21 mouse cellular contexts compared by ENCODE assay signal in the genomic region with DNA sequence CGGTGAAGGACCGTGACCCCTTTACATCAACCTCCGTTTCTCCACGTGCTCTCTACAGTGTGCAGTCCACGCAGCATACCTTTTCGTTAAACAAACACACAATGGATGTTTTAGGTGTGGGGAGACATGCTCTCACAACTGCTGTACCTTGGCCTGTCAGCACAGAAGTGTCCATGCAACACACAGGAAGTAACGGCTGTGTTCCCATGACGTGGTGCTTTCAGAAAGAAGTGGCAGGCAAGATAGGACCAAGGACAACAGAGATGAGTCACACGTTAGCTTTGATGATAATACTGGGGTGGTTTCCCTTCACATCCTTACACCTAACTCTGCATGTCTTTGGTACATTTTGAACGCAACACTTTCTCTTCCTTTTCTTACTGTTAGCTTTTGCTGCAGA.
DNase-seq lines count a peak whose midpoint lies in the region; TF ChIP-seq lines count a peak whose summit lies in the region.
"Had no signal": no experiment of that assay in that cellular context is flagged by ENCODE, and none has a peak within 500 bp of the region (broad histone marks: within the 10 kb centered on the region; RNA-seq: fewer than 3 reads in every experiment).

No protein-coding gene starts in this region.

- no peak overlapping the region for H3K27ac ChIP-seq in cerebellum, adult 2 months (ENCODE audit: insufficient read depth, low read length)
- no peak overlapping the region for H3K27ac ChIP-seq in MEL (ENCODE audit: control insufficient read depth, low read depth, low read length)
- H3K27ac ChIP-seq in hindbrain, embryonic 10.5 days = no peak overlapping the region
- H3K27ac ChIP-seq: embryonic facial prominence, embryonic 12.5 days; hindbrain, embryonic 13.5 days; intestine, embryonic 15.5 days; limb, embryonic 12.5 days; liver, embryonic 14.5 days; neural tube, embryonic 12.5 days had no signal

- no peaks in the 10 kb centered on the region for H3K36me3 ChIP-seq in MEL (ENCODE audit: control insufficient read depth in 1 of 2, insufficient read depth in 2 of 2, low read length in 2 of 2)
- H3K36me3 ChIP-seq in megakaryocyte, embryonic 14.5 days (replicated peaks; ENCODE audit: low read length) = no peaks in the 10 kb centered on the region
- no peaks in the 10 kb centered on the region for H3K36me3 ChIP-seq in hindbrain, embryonic 10.5 days
- H3K36me3 ChIP-seq: embryonic facial prominence, embryonic 12.5 days; heart, embryonic 12.5 days; hindbrain, embryonic 13.5 days; intestine, embryonic 15.5 days; limb, embryonic 12.5 days; neural tube, embryonic 12.5 days had no signal

- no peak for TF ChIP-seq RAD21 in MEL (IDR thresholded peaks at IDR 0.05; ENCODE audit: low read depth, low read length)

- no peaks in the 10 kb centered on the region for H3K79me2 ChIP-seq in MEL (ENCODE audit: control insufficient read depth, insufficient read depth, low read length, poor library complexity)

- peaks cover 21% of the 10 kb centered on the region for H3K4me1 ChIP-seq in cerebellum, adult 2 months (ENCODE audit: control insufficient read depth, insufficient read depth, low read length)
- H3K4me1 ChIP-seq in MEL (ENCODE audit: control insufficient read depth in 1 of 2, insufficient read depth in 2 of 2, low read length in 2 of 2) = no peaks in the 10 kb centered on the region
- H3K4me1 ChIP-seq in megakaryocyte, embryonic 14.5 days = peaks cover 53% of the 10 kb centered on the region
- H3K4me1 ChIP-seq in hindbrain, embryonic 10.5 days (replicated peaks) = no peaks in the 10 kb centered on the region
- H3K4me1 ChIP-seq: embryonic facial prominence, embryonic 12.5 days; hindbrain, embryonic 13.5 days; intestine, embryonic 15.5 days; limb, embryonic 12.5 days; neural tube, embryonic 12.5 days had no signal

- 95% methylated on average over 10 of the region's 10 CpGs for WGBS in cerebellum, adult 2 months
- whole genome bisulfite sequencing in hindbrain, embryonic 10.5 days = 95% methylated on average over 10 of the region's 10 CpGs

- no peaks in the 10 kb centered on the region for H3K9me3 ChIP-seq in MEL (replicated peaks; ENCODE audit: insufficient read depth, low read length)
- H3K9me3 ChIP-seq in megakaryocyte, embryonic 14.5 days = no peaks in the 10 kb centered on the region
- H3K9me3 ChIP-seq in hindbrain, embryonic 10.5 days = no peaks in the 10 kb centered on the region
- H3K9me3 ChIP-seq: embryonic facial prominence, embryonic 12.5 days; heart, embryonic 12.5 days; hindbrain, embryonic 13.5 days; intestine, embryonic 15.5 days; limb, embryonic 12.5 days; neural tube, embryonic 12.5 days had no signal

- no peak for TF ChIP-seq POLR2A in cerebellum, adult 2 months (IDR thresholded peaks at IDR 0.05; ENCODE audit: borderline replicate concordance, insufficient read depth, low read length)
- TF ChIP-seq POLR2A in MEL (IDR thresholded peaks at IDR 0.05; ENCODE audit: control insufficient read depth in 1 of 2, insufficient read depth in 1 of 2, low read depth in 1 of 2, low read length in 2 of 2, poor library complexity in 1 of 2) = no peak

- H3K27me3 ChIP-seq in cerebellum, adult 2 months (ENCODE audit: control insufficient read depth, insufficient read depth, low read length) = no peaks in the 10 kb centered on the region
- H3K27me3 ChIP-seq in MEL (ENCODE audit: control insufficient read depth in 1 of 2, insufficient read depth in 2 of 2, low read length in 2 of 2) = no peaks in the 10 kb centered on the region
- no peaks in the 10 kb centered on the region for H3K27me3 ChIP-seq in megakaryocyte, embryonic 14.5 days (replicated peaks)
- no peaks in the 10 kb centered on the region for H3K27me3 ChIP-seq in hindbrain, embryonic 10.5 days (ENCODE audit: insufficient read depth, poor library complexity, severe bottlenecking)
- H3K27me3 ChIP-seq: embryonic facial prominence, embryonic 12.5 days; heart, embryonic 12.5 days; hindbrain, embryonic 13.5 days; intestine, embryonic 15.5 days; limb, embryonic 12.5 days; neural tube, embryonic 12.5 days had no signal

- no peak overlapping the region for H3K9ac ChIP-seq in MEL (ENCODE audit: control insufficient read depth, low read depth, low read length, poor library complexity, severe bottlenecking)
- H3K9ac ChIP-seq: embryonic facial prominence, embryonic 12.5 days; heart, embryonic 12.5 days; hindbrain, embryonic 13.5 days; intestine, embryonic 15.5 days; limb, embryonic 12.5 days; liver, embryonic 14.5 days; neural tube, embryonic 12.5 days had no signal

- no peak overlapping the region for H3K4me3 ChIP-seq in cerebellum, adult 2 months (replicated peaks; ENCODE audit: insufficient read depth, low read depth, low read length)
- H3K4me3 ChIP-seq in MEL (ENCODE audit: control insufficient read depth in 1 of 2, insufficient read depth in 1 of 2, low read depth in 2 of 2, low read length in 2 of 2) = no peak overlapping the region
- peak overlapping the region; percentile 47 for H3K4me3 ChIP-seq in megakaryocyte, embryonic 14.5 days (replicated peaks)
- H3K4me3 ChIP-seq in hindbrain, embryonic 10.5 days = no peak overlapping the region
- H3K4me3 ChIP-seq: embryonic facial prominence, embryonic 12.5 days; erythroblast, embryonic 14.5 days; heart, embryonic 12.5 days; hindbrain, embryonic 13.5 days; intestine, embryonic 15.5 days; limb, embryonic 12.5 days; neural tube, embryonic 12.5 days had no signal

- no peak for DNase-seq in cerebellum, adult 2 months
- no peak for DNase-seq in cerebellum, postnatal 25 days
- DNase-seq in MEL (ENCODE audit: low read depth, low spot score) = peak; percentile 2
- peak; percentile 52 for DNase-seq in adrenal gland, postnatal 14 days
- no peak for DNase-seq in hindbrain, embryonic 10.5 days (ENCODE audit: low spot score)
- DNase-seq in gastrocnemius, postnatal 25 days = no peak
- DNase-seq in kidney, postnatal 14 days = no peak
- DNase-seq: cerebellum, adult 9-11 months; gastrocnemius, postnatal 36 days; heart, postnatal 14 days; kidney, adult 9 months; kidney, postnatal 36 days had no signal

- 0 out of 2 replicates have a peak, but pooled peaks have one; percentile 3 for TF ChIP-seq CTCF in cerebellum, adult 2 months (IDR thresholded peaks at IDR 0.05; ENCODE audit: borderline replicate concordance, insufficient read depth, low read depth, low read length)
- no peak for TF ChIP-seq CTCF in MEL (IDR thresholded peaks at IDR 0.05 in 2 of 3, conservative IDR thresholded peaks at IDR 0.05 in 1 of 3; ENCODE audit: control insufficient read depth in 1 of 3, insufficient read depth in 1 of 3, low read depth in 2 of 3, low read length in 3 of 3, poor library complexity in 1 of 3, severe bottlenecking in 1 of 3)

- no peak for TF ChIP-seq EP300 in MEL (IDR thresholded peaks at IDR 0.05; ENCODE audit: low read depth in 1 of 2, low read length in 2 of 2)

TF ChIP-seq in MEL, 35 proteins besides CTCF, POLR2A, EP300 and RAD21:
- TF ChIP-seq TBP (IDR thresholded peaks at IDR 0.05; ENCODE audit: low read depth, low read length) (no peak), ZC3H11A (IDR thresholded peaks at IDR 0.05; ENCODE audit: low read depth, low read length) (no peak), UBTF (IDR thresholded peaks at IDR 0.05; ENCODE audit: borderline replicate concordance, insufficient read depth, low read depth, low read length) (no peak), POLR2AphosphoS5 (IDR thresholded peaks at IDR 0.05; ENCODE audit: borderline replicate concordance, low read depth, low read length) (no peak), MAFK (IDR thresholded peaks at IDR 0.05; ENCODE audit: borderline replicate concordance, low read depth, low read length) (no peak), NRF1 (IDR thresholded peaks at IDR 0.05; ENCODE audit: insufficient read depth, low read depth, low read length, poor library complexity, severe bottlenecking) (no peak), MAZ (IDR thresholded peaks at IDR 0.05; ENCODE audit: low read depth, low read length) (no peak), BHLHE40 (IDR thresholded peaks at IDR 0.05; ENCODE audit: borderline replicate concordance, low read depth, low read length) (no peak), GABPA (IDR thresholded peaks at IDR 0.05; ENCODE audit: low read depth, low read length) (no peak), CHD1 (IDR thresholded peaks at IDR 0.05; ENCODE audit: low read depth, low read length) (no peak)

Comparison
In these comparisons a context has a peak if more than half of its experiments do, and no peak if none do; other contexts are left out.
1. DNase-seq: peak in MEL (single experiment) and adrenal gland, postnatal 14 days (single experiment); none in cerebellum, adult 2 months (0 of 2), cerebellum, postnatal 25 days (0 of 2), hindbrain, embryonic 10.5 days (single experiment), gastrocnemius, postnatal 25 days (single experiment) and kidney, postnatal 14 days (single experiment).